Mouse (Mus musculus): ENCODE measurements around the gene Car3.

- TF ChIP-seq CTCF (IDR thresholded peaks at IDR 0.05) = no peak
- no peak for TF ChIP-seq POLR2A (IDR thresholded peaks at IDR 0.05; ENCODE audit: insufficient read depth, low read depth, low read length)
- no peak for TF ChIP-seq EP300 (IDR thresholded peaks at IDR 0.05; ENCODE audit: insufficient read depth, low read depth, low read length)
Observed at GRCm38 (mm10) chr3:14828896-14829295, 34.4 kb upstream of the Car3 start.
